Comparison of ENCODE assay signal across 8 mouse cellular contexts in genomic region chr4:72384901-72385264, GRCm38 (mm10).
DNase-seq lines count a peak whose midpoint lies in the region; ATAC-seq and TF ChIP-seq lines count a peak whose summit lies in the region.

No protein-coding gene starts in this region.

- TF ChIP-seq EP300 in stomach, postnatal 0 days (optimal IDR thresholded peaks at IDR 0.05): no peak

- H3K4me2 ChIP-seq in forebrain, embryonic 13.5 days: peak overlapping the region; percentile 30
- H3K4me2 ChIP-seq in stomach, postnatal 0 days (replicated peaks; ENCODE audit: low read depth): no peak overlapping the region

- no peaks in the 10 kb centered on the region for H3K27me3 ChIP-seq in heart, embryonic 10.5 days (ENCODE audit: insufficient read depth, poor library complexity, severe bottlenecking)
- H3K27me3 ChIP-seq in forebrain, embryonic 13.5 days: peaks cover 42% of the 10 kb centered on the region
- H3K27me3 ChIP-seq in midbrain, embryonic 10.5 days (ENCODE audit: low read depth, poor library complexity, severe bottlenecking): peaks cover 47% of the 10 kb centered on the region
- no peaks in the 10 kb centered on the region for H3K27me3 ChIP-seq in stomach, postnatal 0 days (ENCODE audit: control insufficient read depth, insufficient read depth, low read length)

- H3K36me3 ChIP-seq in heart, embryonic 10.5 days: no peaks in the 10 kb centered on the region
- no peaks in the 10 kb centered on the region for H3K36me3 ChIP-seq in forebrain, embryonic 13.5 days (ENCODE audit: poor library complexity, severe bottlenecking)
- H3K36me3 ChIP-seq in midbrain, embryonic 10.5 days: no peaks in the 10 kb centered on the region
- H3K36me3 ChIP-seq in stomach, postnatal 0 days (ENCODE audit: control insufficient read depth, insufficient read depth, low read length): no peaks in the 10 kb centered on the region

- peak; percentile 42 to 68 for DNase-seq in heart, adult 18-20 months
- no peak for DNase-seq in heart, embryonic 10.5 days (ENCODE audit: low spot score)
- DNase-seq in heart, postnatal 10 days: peak; percentile 66 to 67
- DNase-seq in left cerebral cortex, adult 11 months (ENCODE audit: low spot score): peak; percentile 58
- DNase-seq in midbrain, embryonic 10.5 days (ENCODE audit: low spot score): peak; percentile 61
- peak; percentile 17 for DNase-seq in stomach, postnatal 0 days (ENCODE audit: low spot score)

- H3K27ac ChIP-seq in heart, embryonic 10.5 days: no peak overlapping the region
- H3K27ac ChIP-seq in forebrain, embryonic 13.5 days: peak overlapping the region; percentile 55
- peak overlapping the region; percentile 74 for H3K27ac ChIP-seq in midbrain, embryonic 10.5 days (replicated peaks)
- no peak overlapping the region for H3K27ac ChIP-seq in stomach, postnatal 0 days (replicated peaks)

- 0 out of 2 replicates have a peak, but pooled peaks have one; percentile 7 for TF ChIP-seq CTCF in stomach, postnatal 0 days (IDR thresholded peaks at IDR 0.05; ENCODE audit: low read depth)

- 64% methylated on average over 12 of the region's 12 CpGs for WGBS in heart, embryonic 10.5 days
- 8% methylated on average over 12 of the region's 12 CpGs for WGBS in forebrain, embryonic 13.5 days
- 32% methylated on average over 12 of the region's 12 CpGs for WGBS in midbrain, embryonic 10.5 days
- WGBS in stomach, postnatal 0 days: 51% methylated on average over 12 of the region's 12 CpGs

- H3K4me3 ChIP-seq in heart, embryonic 10.5 days: no peak overlapping the region
- no peak overlapping the region for H3K4me3 ChIP-seq in forebrain, embryonic 13.5 days
- peak overlapping the region; percentile 34; the same call in 1 of the 2 replicates for H3K4me3 ChIP-seq in midbrain, embryonic 10.5 days
- no peak overlapping the region for H3K4me3 ChIP-seq in stomach, postnatal 0 days (ENCODE audit: low read depth, low read length)

- H3K4me1 ChIP-seq in heart, embryonic 10.5 days: no peaks in the 10 kb centered on the region
- peaks cover 48% of the 10 kb centered on the region for H3K4me1 ChIP-seq in forebrain, embryonic 13.5 days
- peaks cover 62% of the 10 kb centered on the region for H3K4me1 ChIP-seq in midbrain, embryonic 10.5 days
- H3K4me1 ChIP-seq in stomach, postnatal 0 days (replicated peaks; ENCODE audit: control insufficient read depth, insufficient read depth): no peaks in the 10 kb centered on the region

- H3K9ac ChIP-seq in forebrain, embryonic 13.5 days: no peak overlapping the region
- H3K9ac ChIP-seq in stomach, postnatal 0 days (ENCODE audit: low read length): no peak overlapping the region

- intact Hi-C loops in heart, postnatal 10 days (cut with DNase I): no loop called here

- ATAC-seq in forebrain, embryonic 13.5 days: peak; percentile 91
- ATAC-seq in stomach, postnatal 0 days (ENCODE audit: low FRiP score, low TSS enrichment): no peak; the same call in 1 of the 2 replicates
- ATAC-seq in megakaryocyte-erythroid progenitor cell, adult 5-6 weeks (replicated peaks; ENCODE audit: low FRiP score, low TSS enrichment, poor library complexity, severe bottlenecking): no peak

- no peaks in the 10 kb centered on the region for H3K9me3 ChIP-seq in heart, embryonic 10.5 days
- H3K9me3 ChIP-seq in forebrain, embryonic 13.5 days (replicated peaks): no peaks in the 10 kb centered on the region
- no peaks in the 10 kb centered on the region for H3K9me3 ChIP-seq in midbrain, embryonic 10.5 days (replicated peaks)
- H3K9me3 ChIP-seq in stomach, postnatal 0 days (ENCODE audit: control insufficient read depth, low read length): no peaks in the 10 kb centered on the region

Comparison
In these comparisons a context has a peak if more than half of its experiments do, and no peak if none do; other contexts are left out.
1. H3K27ac ChIP-seq: peak in forebrain, embryonic 13.5 days (single experiment) and midbrain, embryonic 10.5 days (single experiment); none in heart, embryonic 10.5 days (single experiment) and stomach, postnatal 0 days (single experiment).